Mouse (Mus musculus): ENCODE data around the gene Pgam5. TPM values are rescaled to one million over a fixed set of nuclear protein-coding genes. Genes with fewer than 3 reads are reported as not detected.
A peak's percentile ranks its signal among the peaks of the same experiment; 100 is the strongest.

Gene Pgam5
- polyA plus RNA-seq, 1 experiment, result 40.8 TPM

GRCm38 (mm10) chr5:110287084-110287475 lies 17.4 kb upstream of the Pgam5 start:
- TF ChIP-seq POLR2A (IDR thresholded peaks at IDR 0.05; ENCODE audit: control insufficient read depth, extremely low read depth, insufficient read depth, low read length, poor library complexity) (no peak), CTCF (IDR thresholded peaks at IDR 0.05; ENCODE audit: borderline replicate concordance, control insufficient read depth, extremely low read depth, insufficient read depth, low read length, poor library complexity) (no peak)
- Histone ChIP-seq H3K4me3 (ENCODE audit: control insufficient read depth, insufficient read depth, low read length) (no peak overlapping the region), H3K4me1 (replicated peaks; ENCODE audit: control insufficient read depth, insufficient read depth, low read length) (peaks cover 7% of the 10 kb centered on the region), H3K27ac (ENCODE audit: control insufficient read depth, insufficient read depth, low read length) (no peak overlapping the region), H3K27me3 (ENCODE audit: control insufficient read depth, insufficient read depth, low read length) (no peaks in the 10 kb centered on the region), H3K36me3 (ENCODE audit: control insufficient read depth, insufficient read depth, low read length) (peaks cover 4% of the 10 kb centered on the region; the same call in 1 of the 2 replicates)
- WGBS, result 65% methylated on average over 2 of the region's 2 CpGs
- no peak for DNase-seq

GRCm38 (mm10) chr5:110286446-110287083 lies 16.9 kb upstream of the Pgam5 start:
- Histone ChIP-seq H3K27ac (ENCODE audit: control insufficient read depth, insufficient read depth, low read length) (no peak overlapping the region), H3K27me3 (ENCODE audit: control insufficient read depth, insufficient read depth, low read length) (no peaks in the 10 kb centered on the region), H3K36me3 (ENCODE audit: control insufficient read depth, insufficient read depth, low read length) (peaks cover 1% of the 10 kb centered on the region; the same call in 1 of the 2 replicates), H3K4me1 (replicated peaks; ENCODE audit: control insufficient read depth, insufficient read depth, low read length) (peaks cover 7% of the 10 kb centered on the region), H3K4me3 (ENCODE audit: control insufficient read depth, insufficient read depth, low read length) (peak overlapping the region; percentile 71)
- TF ChIP-seq CTCF (IDR thresholded peaks at IDR 0.05; ENCODE audit: borderline replicate concordance, control insufficient read depth, extremely low read depth, insufficient read depth, low read length, poor library complexity), result no peak; the same call in 1 of the 2 replicates
- no peak for TF ChIP-seq POLR2A (IDR thresholded peaks at IDR 0.05; ENCODE audit: control insufficient read depth, extremely low read depth, insufficient read depth, low read length, poor library complexity)
- WGBS, result 1% methylated on average over 29 of the region's 31 CpGs
- DNase-seq, result no peak

- Histone ChIP-seq H3K4me3 (ENCODE audit: control insufficient read depth, insufficient read depth, low read length) (peak within 1 kb of the TSS; percentile 71), H3K4me1 (replicated peaks; ENCODE audit: control insufficient read depth, insufficient read depth, low read length) (peaks cover 7% of the 10 kb centered on the region), H3K27ac (ENCODE audit: control insufficient read depth, insufficient read depth, low read length) (no peak within 1 kb of the TSS), H3K27me3 (ENCODE audit: control insufficient read depth, insufficient read depth, low read length) (no peaks in the 10 kb centered on the region), H3K36me3 (ENCODE audit: control insufficient read depth, insufficient read depth, low read length) (no peaks in the 10 kb centered on the region; the same call in 1 of the 2 replicates)
- DNase-seq, result peak; percentile 85
- under 1% methylated on average over 63 of the region's 64 CpGs for WGBS
- TF ChIP-seq CTCF (IDR thresholded peaks at IDR 0.05; ENCODE audit: borderline replicate concordance, control insufficient read depth, extremely low read depth, insufficient read depth, low read length, poor library complexity), result 0 out of 2 replicates have a peak, but pooled peaks have one; percentile 19
- TF ChIP-seq POLR2A (IDR thresholded peaks at IDR 0.05; ENCODE audit: control insufficient read depth, extremely low read depth, insufficient read depth, low read length, poor library complexity), result no peak
Observed at GRCm38 (mm10) chr5:110285770-110286445, 16.2 kb upstream of the Pgam5 start, which contains the start of the genes Pxmp2 and Pole. Gene Pxmp2 (minus strand): TSS chr5:110286186. Gene Pole (plus strand): TSS chr5:110286306.

GRCm38 (mm10) chr5:110285156-110285555 lies 15.4 kb upstream of the Pgam5 start:
- H3K27ac ChIP-seq (ENCODE audit: control insufficient read depth, insufficient read depth, low read length), result no peak overlapping the region
- 0 out of 2 replicates have a peak overlapping the region, but pooled peaks have one; percentile 5 for H3K4me3 ChIP-seq (ENCODE audit: control insufficient read depth, insufficient read depth, low read length)
- TF ChIP-seq CTCF (IDR thresholded peaks at IDR 0.05; ENCODE audit: borderline replicate concordance, control insufficient read depth, extremely low read depth, insufficient read depth, low read length, poor library complexity), result no peak
- no peak for TF ChIP-seq POLR2A (IDR thresholded peaks at IDR 0.05; ENCODE audit: control insufficient read depth, extremely low read depth, insufficient read depth, low read length, poor library complexity)
- under 1% methylated on average over 15 of the region's 15 CpGs for WGBS
- H3K36me3 ChIP-seq (ENCODE audit: control insufficient read depth, insufficient read depth, low read length), result no peaks in the 10 kb centered on the region; the same call in 1 of the 2 replicates
- H3K27me3 ChIP-seq (ENCODE audit: control insufficient read depth, insufficient read depth, low read length), result no peaks in the 10 kb centered on the region
- DNase-seq, result peak; percentile 3
- H3K4me1 ChIP-seq (replicated peaks; ENCODE audit: control insufficient read depth, insufficient read depth, low read length), result peaks cover 7% of the 10 kb centered on the region

GRCm38 (mm10) chr5:110284536-110284935 lies 14.8 kb upstream of the Pgam5 start:
- DNase-seq, result peak; percentile 74
- H3K4me1 ChIP-seq (replicated peaks; ENCODE audit: control insufficient read depth, insufficient read depth, low read length), result peaks cover 7% of the 10 kb centered on the region
- H3K36me3 ChIP-seq (ENCODE audit: control insufficient read depth, insufficient read depth, low read length), result no peaks in the 10 kb centered on the region
- TF ChIP-seq POLR2A (IDR thresholded peaks at IDR 0.05; ENCODE audit: control insufficient read depth, extremely low read depth, insufficient read depth, low read length, poor library complexity) (no peak), CTCF (IDR thresholded peaks at IDR 0.05; ENCODE audit: borderline replicate concordance, control insufficient read depth, extremely low read depth, insufficient read depth, low read length, poor library complexity) (no peak)
- H3K27me3 ChIP-seq (ENCODE audit: control insufficient read depth, insufficient read depth, low read length), result no peaks in the 10 kb centered on the region
- no peak overlapping the region for H3K4me3 ChIP-seq (ENCODE audit: control insufficient read depth, insufficient read depth, low read length)
- under 1% methylated on average over 4 of the region's 4 CpGs for WGBS
- no peak overlapping the region for H3K27ac ChIP-seq (ENCODE audit: control insufficient read depth, insufficient read depth, low read length)

- Histone ChIP-seq H3K27ac (ENCODE audit: control insufficient read depth, insufficient read depth, low read length) (no peak overlapping the region), H3K4me3 (ENCODE audit: control insufficient read depth, insufficient read depth, low read length) (no peak overlapping the region), H3K36me3 (ENCODE audit: control insufficient read depth, insufficient read depth, low read length) (no peaks in the 10 kb centered on the region), H3K4me1 (replicated peaks; ENCODE audit: control insufficient read depth, insufficient read depth, low read length) (peaks cover 7% of the 10 kb centered on the region), H3K27me3 (ENCODE audit: control insufficient read depth, insufficient read depth, low read length) (no peaks in the 10 kb centered on the region)
- TF ChIP-seq POLR2A (IDR thresholded peaks at IDR 0.05; ENCODE audit: control insufficient read depth, extremely low read depth, insufficient read depth, low read length, poor library complexity) (no peak), CTCF (IDR thresholded peaks at IDR 0.05; ENCODE audit: borderline replicate concordance, control insufficient read depth, extremely low read depth, insufficient read depth, low read length, poor library complexity) (no peak)
- 92% methylated on average over 2 of the region's 2 CpGs for WGBS
- DNase-seq, result no peak
Observed at GRCm38 (mm10) chr5:110281984-110282383, 12.3 kb upstream of the Pgam5 start.
